Mouse (Mus musculus) myocyte (in vitro differentiated cells): Measurements from ENCODE around the gene Ifitm5.

ENCODE experiments used
- MAX ChIP-seq: IDR thresholded peaks from one replicate; pipeline ENCODE4 v1.6.1; 2011; ENCODE audit warnings: low read depth, mild to moderate bottlenecking, control low read depth
- POLR2A ChIP-seq: IDR thresholded peaks from one replicate; pipeline ENCODE4 v1.6.1; 2011; ENCODE audit warnings: low read depth, mild to moderate bottlenecking, control low read depth, moderate library complexity; ENCODE audit not compliant: insufficient read length
- TCF12 ChIP-seq: IDR thresholded peaks from one replicate; pipeline ENCODE4 v1.6.1; 2011; ENCODE audit warnings: mild to moderate bottlenecking, control low read depth; ENCODE audit not compliant: poor library complexity, insufficient read depth, severe bottlenecking
- USF1 ChIP-seq: IDR thresholded peaks from one replicate; pipeline ENCODE4 v1.6.1; 2011; ENCODE audit warnings: low read depth, mild to moderate bottlenecking, control low read depth, moderate library complexity

- TF ChIP-seq POLR2A (no peak), USF1 (no peak), MAX (no peak), TCF12 (no peak)
Observed at GRCm38 (mm10) chr7:140942811-140943210, 7.3 kb downstream of the Ifitm5 start.
